Mouse (Mus musculus): ENCODE measurements around the gene Bcr. TPM values are rescaled to one million over a fixed set of nuclear protein-coding genes. Genes with fewer than 3 reads are reported as not detected.
A peak's percentile ranks its signal among the peaks of the same experiment; 100 is the strongest.

Bcr gene
- 8.1 and 9.1 TPM in 2 replicates for polyA plus RNA-seq (2016; fragmentation: Nextera tagmentation; extraction: Ambion mirVana)

DNA sequence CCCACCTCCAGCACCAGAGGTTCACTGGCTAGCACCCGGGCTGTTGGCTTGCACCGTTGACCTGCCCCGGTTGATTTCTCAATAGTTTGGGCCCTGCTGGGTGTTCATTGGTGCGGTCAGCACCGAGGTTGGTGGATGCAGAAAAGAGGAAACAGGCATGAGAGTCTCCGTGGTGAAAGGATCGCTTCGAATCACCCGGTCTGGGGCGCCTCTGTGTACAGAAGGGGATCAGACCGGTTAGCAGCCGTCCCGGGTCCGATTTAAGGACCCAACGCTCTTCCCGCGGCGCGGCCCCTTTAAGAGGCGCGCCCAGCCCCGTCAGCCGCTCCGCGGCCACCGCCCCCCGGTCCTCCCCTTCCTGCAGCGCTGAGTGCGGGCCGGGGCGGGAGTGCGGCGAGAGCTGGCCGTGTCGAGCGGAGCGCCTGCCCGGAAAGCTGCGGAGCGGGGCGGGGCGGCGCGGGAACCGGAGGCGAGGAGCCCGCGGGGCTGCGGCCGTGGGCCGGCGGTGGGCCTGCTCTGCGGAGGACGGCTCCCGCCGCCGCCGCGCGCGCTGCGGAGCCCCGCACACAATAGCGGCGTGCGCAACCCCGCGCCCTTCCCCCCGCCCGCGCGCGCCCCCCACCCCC is at the start of gene Bcr:
Gene Bcr (plus strand): TSS at position 376 of the 626 bp plus-strand sequence.
- Histone ChIP-seq H3K27ac (replicated peaks) (peak within 1 kb of the TSS; percentile 90), H3K4me1 (peaks cover 80% of the 10 kb centered on the region), H3K27me3 (replicated peaks; ENCODE audit: low read depth, poor library complexity, severe bottlenecking) (peaks cover 21% of the 10 kb centered on the region), H3K36me3 (replicated peaks) (peaks cover 20% of the 10 kb centered on the region), H3K9me3 (no peaks in the 10 kb centered on the region), H3K4me3 (peak within 1 kb of the TSS; percentile 88)
- under 1% methylated on average over 72 of the region's 73 CpGs for WGBS
- peak; percentile 88 for DNase-seq (ENCODE audit: low spot score)

DNA sequence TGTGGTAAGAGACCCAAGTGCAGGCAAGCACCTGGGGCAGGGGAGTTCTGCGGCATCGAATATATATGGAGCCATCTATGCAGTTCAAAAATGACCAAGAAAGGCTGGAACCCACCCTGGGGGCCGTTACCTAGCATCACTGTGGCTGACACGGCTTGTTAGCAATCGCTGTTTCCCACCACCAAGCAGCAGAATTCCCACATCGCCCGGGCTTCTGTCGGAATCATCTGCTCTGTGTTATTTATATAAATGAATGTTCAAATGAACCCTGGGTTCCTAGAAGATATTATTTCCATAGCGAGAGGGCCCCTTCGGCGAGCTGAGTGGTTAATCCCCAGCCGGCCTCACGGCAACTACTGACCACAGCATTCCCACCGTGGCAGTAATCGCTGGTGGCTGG is 49.7 kb upstream of the Bcr start:
- Histone ChIP-seq H3K4me1 (peaks cover 18% of the 10 kb centered on the region), H3K9me3 (no peaks in the 10 kb centered on the region), H3K27ac (replicated peaks) (no peak overlapping the region), H3K4me3 (no peak overlapping the region), H3K36me3 (replicated peaks) (no peaks in the 10 kb centered on the region), H3K27me3 (replicated peaks; ENCODE audit: low read depth, poor library complexity, severe bottlenecking) (0 out of 2 replicates have a peak, but pooled peaks cover 3% of the 10 kb centered on the region)
- DNase-seq (ENCODE audit: low spot score): no peak
- 93% methylated on average over 15 of the region's 15 CpGs for WGBS

DNA sequence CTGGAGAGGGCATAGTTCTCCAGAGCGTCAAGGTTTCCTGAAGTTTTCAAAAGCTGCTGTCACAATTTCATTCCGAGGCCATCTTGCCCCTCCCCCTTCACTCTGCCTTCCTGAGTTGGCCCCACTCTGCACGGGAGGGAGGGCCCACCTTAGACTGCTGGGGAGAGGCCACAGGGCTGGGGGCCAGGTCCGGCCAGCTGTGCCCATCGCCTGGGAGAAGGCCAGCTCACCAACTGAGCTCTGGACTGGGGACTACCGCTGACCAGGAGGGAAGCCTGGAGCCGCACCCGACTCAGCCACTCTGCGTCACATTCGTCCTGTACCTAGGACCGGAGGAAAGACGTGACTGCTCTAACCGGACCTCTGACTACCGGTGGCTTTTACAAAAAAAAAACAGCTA is 44.9 kb upstream of the Bcr start:
- Histone ChIP-seq H3K9me3 (no peaks in the 10 kb centered on the region), H3K36me3 (replicated peaks) (no peaks in the 10 kb centered on the region), H3K27me3 (replicated peaks; ENCODE audit: low read depth, poor library complexity, severe bottlenecking) (no peaks in the 10 kb centered on the region), H3K4me1 (peaks cover 6% of the 10 kb centered on the region), H3K4me3 (no peak overlapping the region), H3K27ac (replicated peaks) (peak overlapping the region; percentile 21; the same call in 1 of the 2 replicates)
- no peak for DNase-seq (ENCODE audit: low spot score)
- WGBS: 67% methylated on average over 14 of the region's 14 CpGs

DNA sequence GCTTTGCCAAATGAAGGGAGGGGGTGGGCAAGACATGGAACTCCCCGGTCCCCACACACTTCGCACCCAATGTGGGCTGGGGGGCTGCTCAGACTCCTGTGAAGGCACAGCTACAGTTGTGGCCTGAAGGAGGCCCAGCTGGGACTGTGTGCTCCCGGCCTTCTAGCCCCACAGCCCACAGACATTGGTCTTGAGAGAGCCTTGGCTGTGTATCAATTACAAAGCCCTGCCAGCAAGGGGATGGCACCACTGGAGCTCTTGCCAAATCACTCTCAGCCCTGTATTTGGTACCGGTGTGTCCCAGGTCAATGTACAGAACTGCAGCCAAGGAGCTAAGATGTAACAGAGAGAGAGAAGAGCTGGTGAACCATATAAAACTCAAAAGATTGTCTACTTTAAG is 43.9 kb upstream of the Bcr start:
- Histone ChIP-seq H3K4me1 (peaks cover 6% of the 10 kb centered on the region), H3K27ac (replicated peaks) (no peak overlapping the region), H3K27me3 (replicated peaks; ENCODE audit: low read depth, poor library complexity, severe bottlenecking) (no peaks in the 10 kb centered on the region), H3K36me3 (replicated peaks) (no peaks in the 10 kb centered on the region), H3K9me3 (no peaks in the 10 kb centered on the region), H3K4me3 (no peak overlapping the region)
- WGBS: 91% methylated on average over 4 of the region's 4 CpGs
- DNase-seq (ENCODE audit: low spot score): no peak

DNA sequence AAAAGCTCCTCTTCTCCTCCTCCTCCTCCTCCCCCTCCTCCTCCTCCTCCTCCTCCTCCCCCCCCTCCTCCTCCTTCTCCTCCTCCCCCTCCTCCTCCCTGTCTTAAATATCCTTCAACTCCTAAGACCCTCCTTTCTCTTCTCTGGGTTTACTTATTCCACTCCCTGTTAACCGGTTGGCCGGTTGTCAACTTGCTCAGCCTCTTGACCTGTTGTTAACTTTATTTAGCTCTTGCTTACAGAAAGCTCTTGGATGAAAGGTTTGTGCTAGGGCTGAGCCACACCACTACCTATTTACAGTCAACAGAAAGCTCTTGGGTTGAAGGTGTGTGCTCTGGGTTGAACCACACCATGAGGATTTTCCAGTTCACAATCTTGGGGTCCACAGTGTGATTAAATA is 40.1 kb upstream of the Bcr start:
- Histone ChIP-seq H3K4me1 (peaks cover 4% of the 10 kb centered on the region), H3K4me3 (no peak overlapping the region), H3K27ac (replicated peaks) (no peak overlapping the region), H3K9me3 (no peaks in the 10 kb centered on the region), H3K27me3 (replicated peaks; ENCODE audit: low read depth, poor library complexity, severe bottlenecking) (no peaks in the 10 kb centered on the region), H3K36me3 (replicated peaks) (no peaks in the 10 kb centered on the region)
- WGBS: 55% methylated on average over 2 of the region's 2 CpGs
- DNase-seq (ENCODE audit: low spot score): no peak

DNA sequence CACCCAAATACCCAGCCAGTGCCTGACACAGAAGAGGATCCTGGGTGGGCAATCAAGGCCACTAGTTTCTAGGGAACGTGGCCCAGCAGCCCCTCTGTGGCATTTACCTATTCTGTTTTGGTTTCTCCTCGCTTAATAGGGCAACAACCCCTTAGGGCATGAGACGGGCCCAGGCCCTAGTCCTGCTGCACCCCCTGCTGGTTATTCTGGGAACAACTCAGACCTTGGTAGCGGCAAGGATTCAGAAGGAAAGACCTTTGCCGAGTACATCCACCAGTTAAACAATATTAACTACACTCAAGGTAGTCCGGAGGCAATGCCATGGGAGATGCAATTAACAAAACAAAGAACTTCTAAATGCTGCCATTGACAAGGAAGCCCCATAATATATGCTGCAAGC is 39.3 kb upstream of the Bcr start:
- Histone ChIP-seq H3K27me3 (replicated peaks; ENCODE audit: low read depth, poor library complexity, severe bottlenecking) (no peaks in the 10 kb centered on the region), H3K4me1 (no peaks in the 10 kb centered on the region), H3K9me3 (no peaks in the 10 kb centered on the region), H3K4me3 (no peak overlapping the region), H3K27ac (replicated peaks) (no peak overlapping the region), H3K36me3 (replicated peaks) (no peaks in the 10 kb centered on the region)
- WGBS: 16% methylated on average over 6 of the region's 6 CpGs
- DNase-seq (ENCODE audit: low spot score): peak; percentile 78

DNA sequence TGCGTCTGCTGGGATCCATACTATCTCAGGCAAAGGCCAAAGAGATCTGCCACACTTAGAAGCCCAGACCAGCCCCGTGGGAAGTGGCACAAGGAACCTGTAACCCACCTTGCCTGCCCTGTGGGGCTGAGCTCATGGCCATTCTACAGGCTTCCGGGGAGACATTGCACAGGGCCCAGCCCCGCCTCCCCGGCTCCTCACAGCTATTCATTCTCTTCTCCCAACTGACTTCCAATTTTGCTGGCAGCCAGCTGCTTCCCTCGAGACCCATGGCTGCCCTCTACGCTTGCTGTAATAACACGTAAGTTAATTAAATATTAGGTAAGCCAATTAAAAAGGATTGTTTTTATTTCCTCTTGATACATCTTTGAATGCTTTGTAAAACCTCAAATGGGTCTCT is 33.9 kb upstream of the Bcr start:
- 65% methylated on average over 8 of the region's 8 CpGs for WGBS
- DNase-seq (ENCODE audit: low spot score): no peak
- H3K36me3 ChIP-seq (replicated peaks): no peaks in the 10 kb centered on the region
- no peak overlapping the region for H3K4me3 ChIP-seq
- no peaks in the 10 kb centered on the region for H3K4me1 ChIP-seq
- no peaks in the 10 kb centered on the region for H3K27me3 ChIP-seq (replicated peaks; ENCODE audit: low read depth, poor library complexity, severe bottlenecking)
- H3K27ac ChIP-seq (replicated peaks): no peak overlapping the region
- no peaks in the 10 kb centered on the region for H3K9me3 ChIP-seq

DNA sequence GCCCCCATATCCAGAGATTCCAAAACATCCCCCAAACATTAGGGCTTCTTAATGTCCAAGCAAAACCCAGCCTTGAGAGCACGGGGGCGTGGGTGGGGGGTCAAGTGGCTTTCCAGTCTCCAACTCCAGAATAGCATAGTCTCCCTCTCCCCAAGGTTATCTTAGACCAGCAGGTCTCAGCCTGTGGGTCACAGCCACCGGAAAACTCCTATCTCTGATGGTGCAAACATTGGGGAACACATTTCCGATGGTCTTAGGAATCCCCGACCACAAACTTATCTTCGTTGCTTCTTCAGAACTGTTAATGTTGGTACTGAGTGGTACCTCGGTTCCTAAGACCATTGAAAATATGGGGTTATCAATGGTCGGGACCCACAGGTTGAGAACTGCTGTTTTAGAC is 31.6 kb upstream of the Bcr start:
- no peak overlapping the region for H3K27ac ChIP-seq (replicated peaks)
- H3K4me3 ChIP-seq: no peak overlapping the region
- H3K4me1 ChIP-seq: peaks cover 16% of the 10 kb centered on the region
- no peak for DNase-seq (ENCODE audit: low spot score)
- no peaks in the 10 kb centered on the region for H3K36me3 ChIP-seq (replicated peaks)
- WGBS: 88% methylated on average over 8 of the region's 8 CpGs
- H3K27me3 ChIP-seq (replicated peaks; ENCODE audit: low read depth, poor library complexity, severe bottlenecking): no peaks in the 10 kb centered on the region
- no peaks in the 10 kb centered on the region for H3K9me3 ChIP-seq

DNA sequence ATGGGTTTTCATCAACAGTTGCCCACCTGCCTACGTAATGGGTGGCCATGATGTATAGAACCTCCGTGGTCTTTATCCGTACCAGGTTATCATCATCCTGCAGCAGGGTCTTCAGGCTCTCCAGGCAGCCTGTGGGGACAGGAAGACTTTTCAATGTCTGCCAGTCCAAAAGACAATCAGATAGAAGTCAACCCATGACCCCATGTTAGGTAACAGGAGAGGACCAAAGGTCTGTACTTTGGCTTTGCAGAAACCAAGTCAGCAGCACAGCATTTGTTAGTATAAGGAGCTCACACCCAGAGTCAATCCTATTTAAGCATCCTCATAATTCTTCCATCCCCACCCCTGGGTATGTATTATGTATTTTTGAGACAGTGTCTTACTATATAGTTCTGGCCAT is 30.7 kb upstream of the Bcr start:
- H3K4me3 ChIP-seq: no peak overlapping the region
- no peak overlapping the region for H3K27ac ChIP-seq (replicated peaks)
- DNase-seq (ENCODE audit: low spot score): no peak
- 92% methylated on average over 3 of the region's 3 CpGs for WGBS
- no peaks in the 10 kb centered on the region for H3K36me3 ChIP-seq (replicated peaks)
- H3K9me3 ChIP-seq: no peaks in the 10 kb centered on the region
- peaks cover 19% of the 10 kb centered on the region for H3K4me1 ChIP-seq
- no peaks in the 10 kb centered on the region for H3K27me3 ChIP-seq (replicated peaks; ENCODE audit: low read depth, poor library complexity, severe bottlenecking)

DNA sequence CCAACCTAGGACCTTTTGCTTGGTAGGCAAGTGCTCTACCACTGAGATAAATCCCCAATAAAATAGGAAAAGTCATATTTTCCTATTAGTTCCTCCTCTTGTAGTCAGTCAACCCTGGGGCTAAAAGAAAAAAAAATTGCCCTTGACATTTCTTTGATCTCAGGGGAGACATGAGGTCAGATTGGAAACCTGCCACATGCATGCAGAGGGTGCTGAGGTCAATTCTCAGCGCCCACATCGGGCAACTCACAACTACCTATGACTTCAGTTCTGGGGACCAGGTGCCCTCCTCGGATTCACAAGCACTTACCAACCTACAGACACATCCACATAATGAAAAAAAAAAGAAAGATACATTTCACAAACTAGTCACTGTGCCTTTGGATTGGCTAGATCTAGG is 30.2 kb upstream of the Bcr start:
- DNase-seq (ENCODE audit: low spot score): no peak
- Histone ChIP-seq H3K27me3 (replicated peaks; ENCODE audit: low read depth, poor library complexity, severe bottlenecking) (no peaks in the 10 kb centered on the region), H3K36me3 (replicated peaks) (no peaks in the 10 kb centered on the region), H3K4me3 (no peak overlapping the region), H3K4me1 (peaks cover 19% of the 10 kb centered on the region), H3K27ac (replicated peaks) (no peak overlapping the region), H3K9me3 (no peaks in the 10 kb centered on the region)
- 83% methylated on average over 3 of the region's 3 CpGs for WGBS

DNA sequence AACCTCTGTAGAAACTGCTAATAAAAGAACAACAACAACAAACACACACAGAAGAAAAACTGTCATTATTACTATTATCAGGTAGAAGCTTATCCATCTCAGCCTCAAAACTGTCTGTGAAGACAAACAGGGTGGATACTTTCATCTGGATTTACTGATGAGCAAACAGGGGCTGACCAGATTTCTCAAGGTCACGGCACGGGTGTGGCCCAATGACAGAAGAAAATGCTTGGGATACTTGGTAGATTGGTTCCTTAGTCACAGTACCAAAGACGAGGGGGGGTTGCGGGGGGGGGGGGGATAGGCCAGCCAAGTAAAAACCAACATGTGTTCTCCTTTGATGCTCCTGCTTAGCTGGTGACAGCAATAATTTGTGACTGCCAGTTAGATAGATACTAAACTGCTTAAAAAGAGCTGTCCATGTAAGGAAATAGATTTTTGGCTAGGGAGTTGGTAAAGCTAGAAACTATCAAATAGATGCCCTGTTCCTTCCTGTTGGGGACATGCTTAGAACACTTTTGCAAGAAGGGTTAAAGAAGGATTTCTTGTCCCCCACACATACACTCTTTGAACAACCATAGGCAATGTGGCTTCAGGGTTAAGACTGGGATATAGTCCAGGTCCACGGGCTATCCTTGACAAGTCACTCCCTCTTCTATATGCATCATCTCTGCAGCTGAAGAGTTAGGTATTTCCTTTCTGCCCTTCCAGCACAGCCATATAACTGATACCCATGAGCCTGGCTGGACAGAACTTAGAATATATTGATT is 28.9 kb upstream of the Bcr start:
- no peaks in the 10 kb centered on the region for H3K27me3 ChIP-seq (replicated peaks; ENCODE audit: low read depth, poor library complexity, severe bottlenecking)
- no peak overlapping the region for H3K27ac ChIP-seq (replicated peaks)
- H3K36me3 ChIP-seq (replicated peaks): no peaks in the 10 kb centered on the region
- DNase-seq (ENCODE audit: low spot score): no peak
- H3K9me3 ChIP-seq: no peaks in the 10 kb centered on the region
- WGBS: 79% methylated on average over 5 of the region's 5 CpGs
- no peak overlapping the region for H3K4me3 ChIP-seq
- peaks cover 30% of the 10 kb centered on the region for H3K4me1 ChIP-seq

DNA sequence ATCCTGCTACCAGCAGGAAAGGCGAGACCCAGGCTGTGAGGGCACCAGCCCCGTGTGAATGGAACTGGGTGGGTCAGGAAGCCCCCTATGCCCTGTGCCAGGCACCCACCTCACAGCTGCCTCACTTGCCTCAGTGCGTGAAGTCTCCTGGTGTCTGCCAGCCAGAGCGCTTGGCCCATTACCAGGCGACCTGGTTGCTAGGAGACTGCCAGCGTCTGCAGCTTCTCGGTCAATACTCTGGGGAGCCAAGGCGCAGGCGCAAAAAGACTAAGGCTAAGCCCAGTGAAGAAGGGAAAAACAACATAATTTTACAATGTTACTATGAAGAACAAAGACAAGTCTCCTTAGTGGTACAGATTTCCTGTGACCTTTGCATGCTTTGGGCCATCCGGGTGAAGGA is 28.0 kb upstream of the Bcr start, which contains the start of gene Rsph14:
Gene Rsph14 (minus strand): TSS at position 192 of the 400 bp plus-strand sequence.
- H3K27ac ChIP-seq (replicated peaks): peak within 1 kb of the TSS; percentile 57; the same call in 1 of the 2 replicates
- no peaks in the 10 kb centered on the region for H3K9me3 ChIP-seq
- 0 out of 2 replicates have a peak within 1 kb of the TSS, but pooled peaks have one; percentile 25 for H3K4me3 ChIP-seq
- peaks cover 37% of the 10 kb centered on the region for H3K4me1 ChIP-seq
- no peaks in the 10 kb centered on the region for H3K36me3 ChIP-seq (replicated peaks)
- no peaks in the 10 kb centered on the region for H3K27me3 ChIP-seq (replicated peaks; ENCODE audit: low read depth, poor library complexity, severe bottlenecking)
- DNase-seq (ENCODE audit: low spot score): peak; percentile 71
- WGBS: 28% methylated on average over 10 of the region's 10 CpGs

DNA sequence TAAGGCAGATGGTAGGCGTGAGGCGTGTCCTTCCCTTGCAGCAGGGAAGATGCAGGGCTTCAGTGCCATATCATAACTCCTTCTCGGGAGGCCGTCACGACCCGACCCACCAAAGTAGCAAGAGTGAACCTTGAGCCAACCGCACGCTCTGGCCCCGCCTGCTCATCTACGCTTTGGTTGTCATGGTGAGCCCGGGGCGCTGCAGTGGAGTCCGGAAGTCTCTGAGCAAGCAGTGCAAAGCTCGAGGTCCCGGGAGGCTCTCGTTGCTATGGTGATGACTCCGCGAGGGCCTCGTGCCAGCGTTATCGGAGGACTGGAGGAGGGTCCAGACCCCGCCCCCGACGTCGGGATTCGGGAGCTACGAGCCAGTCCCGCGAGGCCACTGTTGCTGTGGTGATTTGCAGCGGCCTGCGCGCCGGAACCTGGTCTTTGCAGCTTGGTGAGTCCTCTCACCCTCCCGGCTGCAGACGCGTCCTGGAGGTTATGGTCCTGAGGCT is 23.5 kb upstream of the Bcr start, which contains the start of gene Rab36:
Gene Rab36 (plus strand): TSS at position 176 of the 497 bp plus-strand sequence.
- H3K4me3 ChIP-seq: peak within 1 kb of the TSS; percentile 66
- no peaks in the 10 kb centered on the region for H3K27me3 ChIP-seq (replicated peaks; ENCODE audit: low read depth, poor library complexity, severe bottlenecking)
- no peaks in the 10 kb centered on the region for H3K9me3 ChIP-seq
- H3K4me1 ChIP-seq: peaks cover 48% of the 10 kb centered on the region
- peak; percentile 99 for DNase-seq (ENCODE audit: low spot score)
- H3K27ac ChIP-seq (replicated peaks): peak within 1 kb of the TSS; percentile 91
- under 1% methylated on average over 36 of the region's 36 CpGs for WGBS
- H3K36me3 ChIP-seq (replicated peaks): no peaks in the 10 kb centered on the region
